Mouse (Mus musculus): ENCODE measurements at regions not wholly inside any gene's neighbourhood (a gene's known extent, or its start where the extent isn't known, plus 50 kb on each side); places are given as distances from the start of the nearest gene placed in this dataset.

DNA sequence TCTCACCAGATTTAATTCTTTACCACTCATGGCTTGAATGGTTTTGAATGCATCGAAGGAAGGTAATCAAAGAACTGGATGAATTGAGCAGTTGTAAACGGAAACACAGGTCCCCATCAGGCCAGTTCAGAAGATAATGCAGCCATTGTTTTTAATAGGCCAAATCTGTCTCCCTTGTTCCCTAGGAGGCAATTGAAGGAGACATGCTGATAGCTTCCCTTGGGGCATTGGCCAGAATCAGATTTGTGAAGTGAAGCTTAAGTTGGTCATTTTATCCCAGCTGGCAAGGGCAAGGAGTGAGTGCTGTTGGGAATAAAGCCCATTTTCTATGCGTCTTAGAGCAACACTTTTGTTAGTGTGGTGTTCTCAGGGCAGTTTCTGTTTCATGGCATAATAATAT lies 119.4 kb downstream of the Cavin4 start:
- DNase-seq (ENCODE audit: low spot score): no peak
- TF ChIP-seq EP300 (IDR thresholded peaks at IDR 0.05; ENCODE audit: low read depth) (no peak), CTCF (IDR thresholded peaks at IDR 0.05; ENCODE audit: low read depth) (no peak)
- Histone ChIP-seq H3K27me3 (ENCODE audit: control insufficient read depth, insufficient read depth, low read length) (no peaks in the 10 kb centered on the region), H3K36me3 (replicated peaks; ENCODE audit: control insufficient read depth, insufficient read depth, low read length) (no peaks in the 10 kb centered on the region), H3K4me2 (ENCODE audit: low read depth, low read length) (no peak overlapping the region), H3K4me3 (ENCODE audit: low read depth, low read length) (no peak overlapping the region), H3K9me3 (replicated peaks; ENCODE audit: control insufficient read depth, low read length) (no peaks in the 10 kb centered on the region), H3K27ac (ENCODE audit: low read depth) (no peak overlapping the region), H3K9ac (replicated peaks; ENCODE audit: low read depth, low read length) (no peak overlapping the region), H3K4me1 (ENCODE audit: control insufficient read depth, insufficient read depth) (no peaks in the 10 kb centered on the region)
- no peak for ATAC-seq (ENCODE audit: insufficient read depth, low read depth)
- WGBS: 70% methylated on average over 3 of the region's 3 CpGs

- Histone ChIP-seq H3K4me3 (ENCODE audit: low read depth, low read length) (no peak overlapping the region), H3K36me3 (replicated peaks; ENCODE audit: control insufficient read depth, insufficient read depth, low read length) (no peaks in the 10 kb centered on the region), H3K4me2 (ENCODE audit: low read depth, low read length) (no peak overlapping the region), H3K9me3 (replicated peaks; ENCODE audit: control insufficient read depth, low read length) (no peaks in the 10 kb centered on the region), H3K27ac (ENCODE audit: low read depth) (no peak overlapping the region), H3K4me1 (ENCODE audit: control insufficient read depth, insufficient read depth) (0 out of 2 replicates have a peak, but pooled peaks cover 4% of the 10 kb centered on the region), H3K9ac (replicated peaks; ENCODE audit: low read depth, low read length) (no peak overlapping the region), H3K27me3 (ENCODE audit: control insufficient read depth, insufficient read depth, low read length) (no peaks in the 10 kb centered on the region)
- ATAC-seq (ENCODE audit: insufficient read depth, low read depth) (no peak), DNase-seq (ENCODE audit: low spot score) (peak; percentile 15)
- WGBS: 52% methylated on average over 4 of the region's 4 CpGs
- TF ChIP-seq EP300 (IDR thresholded peaks at IDR 0.05; ENCODE audit: low read depth): no peak
- TF ChIP-seq CTCF (IDR thresholded peaks at IDR 0.05; ENCODE audit: low read depth): no peak
Measured at GRCm38 (mm10) chr4:48791096-48791495, 127.8 kb downstream of the Cavin4 start.

DNA sequence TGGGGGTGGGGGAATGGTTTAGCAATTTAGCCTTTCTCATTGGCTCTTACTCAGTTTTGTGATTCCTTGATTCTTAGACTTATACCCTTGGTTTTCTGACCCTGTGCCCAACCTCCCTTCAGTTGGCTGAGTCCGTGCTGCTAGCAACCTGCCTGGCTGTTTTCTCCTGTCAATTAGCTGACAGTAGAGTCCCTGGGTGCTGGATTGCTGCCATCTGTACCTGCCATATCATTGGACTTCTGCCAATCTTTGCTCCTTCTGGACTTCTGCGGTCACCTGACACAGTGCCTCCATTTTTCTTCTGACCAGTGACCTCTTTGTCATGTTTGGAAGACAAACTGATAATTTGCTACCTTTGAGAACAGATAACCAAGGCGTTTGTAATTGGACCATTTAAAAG lies 140.5 kb downstream of the Cavin4 start:
- Histone ChIP-seq H3K27ac (ENCODE audit: low read depth) (peak overlapping the region; percentile 5; the same call in 1 of the 2 replicates), H3K4me2 (ENCODE audit: low read depth, low read length) (no peak overlapping the region), H3K4me3 (ENCODE audit: low read depth, low read length) (no peak overlapping the region), H3K4me1 (ENCODE audit: control insufficient read depth, insufficient read depth) (peaks cover 10% of the 10 kb centered on the region), H3K27me3 (ENCODE audit: control insufficient read depth, insufficient read depth, low read length) (no peaks in the 10 kb centered on the region), H3K36me3 (replicated peaks; ENCODE audit: control insufficient read depth, insufficient read depth, low read length) (no peaks in the 10 kb centered on the region), H3K9ac (replicated peaks; ENCODE audit: low read depth, low read length) (no peak overlapping the region), H3K9me3 (replicated peaks; ENCODE audit: control insufficient read depth, low read length) (no peaks in the 10 kb centered on the region)
- TF ChIP-seq EP300 (IDR thresholded peaks at IDR 0.05; ENCODE audit: low read depth) (no peak), CTCF (IDR thresholded peaks at IDR 0.05; ENCODE audit: low read depth) (no peak)
- DNase-seq (ENCODE audit: low spot score): no peak
- WGBS: 26% methylated on average over 3 of the region's 3 CpGs
- ATAC-seq (ENCODE audit: insufficient read depth, low read depth): no peak

DNA sequence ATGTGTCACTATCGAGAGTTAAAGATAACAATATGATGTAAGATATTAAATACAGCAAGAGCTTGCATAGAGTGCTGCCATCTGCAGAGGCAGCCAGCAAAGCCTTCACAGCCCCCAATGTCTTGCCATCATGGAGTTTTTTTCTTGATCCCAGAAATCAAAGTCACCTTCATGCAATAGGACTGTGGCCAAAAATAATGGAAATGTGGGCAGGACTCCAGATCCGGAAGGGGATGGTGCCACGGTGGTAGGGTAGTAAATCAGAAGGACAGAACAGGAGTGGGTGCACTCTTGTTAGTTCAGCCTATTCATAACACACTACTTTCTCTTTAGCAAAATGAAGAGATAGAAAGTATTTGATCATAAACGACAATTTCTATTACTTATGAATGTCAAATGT lies 145.3 kb downstream of the Cavin4 start:
- Histone ChIP-seq H3K4me2 (ENCODE audit: low read depth, low read length) (no peak overlapping the region), H3K9ac (replicated peaks; ENCODE audit: low read depth, low read length) (no peak overlapping the region), H3K9me3 (replicated peaks; ENCODE audit: control insufficient read depth, low read length) (no peaks in the 10 kb centered on the region), H3K27ac (ENCODE audit: low read depth) (no peak overlapping the region), H3K4me3 (ENCODE audit: low read depth, low read length) (no peak overlapping the region), H3K36me3 (replicated peaks; ENCODE audit: control insufficient read depth, insufficient read depth, low read length) (no peaks in the 10 kb centered on the region), H3K27me3 (ENCODE audit: control insufficient read depth, insufficient read depth, low read length) (no peaks in the 10 kb centered on the region), H3K4me1 (ENCODE audit: control insufficient read depth, insufficient read depth) (peaks cover 10% of the 10 kb centered on the region; the same call in 1 of the 2 replicates)
- TF ChIP-seq EP300 (IDR thresholded peaks at IDR 0.05; ENCODE audit: low read depth) (no peak), CTCF (IDR thresholded peaks at IDR 0.05; ENCODE audit: low read depth) (no peak)
- ATAC-seq (ENCODE audit: insufficient read depth, low read depth) (no peak), DNase-seq (ENCODE audit: low spot score) (peak; percentile 30)
- WGBS: 49% methylated on average over 4 of the region's 4 CpGs

DNA sequence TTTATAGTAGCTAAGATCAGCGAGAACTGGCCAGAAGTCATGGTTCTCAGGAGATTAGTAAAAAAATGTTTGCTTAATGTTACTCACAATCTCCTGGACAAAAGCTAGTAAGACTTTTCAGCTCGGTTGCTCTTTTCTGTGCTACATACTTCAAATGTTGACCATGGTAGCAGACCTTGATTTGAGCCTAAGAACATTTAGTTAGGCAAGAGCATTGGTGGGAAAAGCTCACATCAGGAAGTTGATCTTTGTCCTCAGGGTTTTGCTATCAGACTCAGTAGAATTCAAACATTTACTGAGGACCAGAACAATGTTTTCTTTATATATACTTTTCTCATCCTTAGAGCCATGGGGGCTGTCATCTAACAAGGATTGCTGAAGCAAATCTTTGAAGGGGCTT lies 170.4 kb downstream of the Cavin4 start:
- TF ChIP-seq CTCF (IDR thresholded peaks at IDR 0.05; ENCODE audit: low read depth) (no peak), EP300 (IDR thresholded peaks at IDR 0.05; ENCODE audit: low read depth) (no peak)
- no peak for ATAC-seq (ENCODE audit: insufficient read depth, low read depth)
- WGBS: 48% methylated on average over 2 of the region's 2 CpGs
- no peak overlapping the region for H3K9ac ChIP-seq (replicated peaks; ENCODE audit: low read depth, low read length)
- H3K4me1 ChIP-seq (ENCODE audit: control insufficient read depth, insufficient read depth): no peaks in the 10 kb centered on the region
- no peak overlapping the region for H3K4me3 ChIP-seq (ENCODE audit: low read depth, low read length)
- H3K36me3 ChIP-seq (replicated peaks; ENCODE audit: control insufficient read depth, insufficient read depth, low read length): no peaks in the 10 kb centered on the region
- no peaks in the 10 kb centered on the region for H3K27me3 ChIP-seq (ENCODE audit: control insufficient read depth, insufficient read depth, low read length)
- H3K4me2 ChIP-seq (ENCODE audit: low read depth, low read length): no peak overlapping the region
- H3K27ac ChIP-seq (ENCODE audit: low read depth): no peak overlapping the region
- no peaks in the 10 kb centered on the region for H3K9me3 ChIP-seq (replicated peaks; ENCODE audit: control insufficient read depth, low read length)
- no peak for DNase-seq (ENCODE audit: low spot score)

- no peak for ATAC-seq (ENCODE audit: insufficient read depth, low read depth)
- 30% methylated on average over 2 of the region's 2 CpGs for WGBS
Measured at GRCm38 (mm10) chr4:48842777-48843214, 179.5 kb downstream of the Cavin4 start.

More at GRCm38 (mm10) chr4:48842777-48843214, 179.5 kb downstream of the Cavin4 start:
- Histone ChIP-seq H3K36me3 (replicated peaks; ENCODE audit: control insufficient read depth, insufficient read depth, low read length) (no peaks in the 10 kb centered on the region), H3K27ac (ENCODE audit: low read depth) (0 out of 2 replicates have a peak overlapping the region, but pooled peaks have one; percentile 7), H3K4me1 (ENCODE audit: control insufficient read depth, insufficient read depth) (peaks cover 14% of the 10 kb centered on the region; the same call in 1 of the 2 replicates), H3K9ac (replicated peaks; ENCODE audit: low read depth, low read length) (no peak overlapping the region), H3K9me3 (replicated peaks; ENCODE audit: control insufficient read depth, low read length) (no peaks in the 10 kb centered on the region), H3K27me3 (ENCODE audit: control insufficient read depth, insufficient read depth, low read length) (no peaks in the 10 kb centered on the region), H3K4me2 (ENCODE audit: low read depth, low read length) (no peak overlapping the region), H3K4me3 (ENCODE audit: low read depth, low read length) (no peak overlapping the region)
- TF ChIP-seq EP300 (IDR thresholded peaks at IDR 0.05; ENCODE audit: low read depth) (no peak), CTCF (IDR thresholded peaks at IDR 0.05; ENCODE audit: low read depth) (no peak)
- DNase-seq (ENCODE audit: low spot score): no peak

All from heart, postnatal 0 days (tissue).